Mouse (Mus musculus): Measurements from ENCODE around the gene Klk1b3. TPM values are rescaled to one million over a fixed set of nuclear protein-coding genes. Genes with fewer than 3 reads are reported as not detected.

Gene Klk1b3
- polyA plus RNA-seq (2015; fragmentation: Nextera tagmentation; extraction: Ambion mirVana) = not detected in 2 replicates

DNA sequence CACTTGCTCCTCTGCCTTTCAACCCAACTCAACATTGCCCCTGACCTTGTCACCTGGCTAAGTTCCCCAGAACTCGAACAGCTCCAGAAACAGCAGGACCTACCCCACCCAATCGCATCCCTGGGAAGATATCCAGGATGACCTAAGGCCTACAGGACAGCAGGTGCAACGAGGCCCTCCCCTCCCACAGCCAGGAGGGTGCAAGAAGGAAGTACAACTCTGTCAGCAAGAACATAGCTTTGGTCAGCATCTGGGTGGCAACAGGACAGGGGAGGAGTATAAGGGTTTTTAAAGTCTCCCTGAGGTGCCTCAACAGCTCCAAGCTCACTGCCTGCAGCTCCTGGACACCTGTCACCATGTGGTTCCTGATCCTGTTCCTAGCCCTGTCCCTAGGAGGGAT lies at the start of gene Klk1b3:
Klk1b3 (plus strand) TSS at position 301 of the 400 bp plus-strand sequence.

DNA sequence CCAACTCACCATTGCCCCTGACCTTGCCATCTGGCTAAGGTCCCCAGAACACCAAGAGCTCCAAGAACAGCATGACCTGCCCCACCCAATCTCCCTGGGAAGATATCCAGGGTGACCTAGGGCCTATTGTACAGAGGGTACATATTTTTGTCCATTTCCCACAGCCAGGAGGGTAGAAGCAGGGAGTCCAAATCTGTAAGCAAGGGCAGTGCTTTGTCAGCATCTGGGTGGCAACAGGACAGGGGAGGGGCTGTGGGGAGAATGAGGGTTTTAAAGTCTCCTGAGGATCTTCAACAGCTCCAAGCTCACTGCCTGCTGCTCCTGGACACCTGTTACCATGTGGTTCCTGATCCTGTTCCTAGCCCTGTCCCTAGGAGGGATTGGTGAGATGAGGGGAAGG lies 10.1 kb upstream of the Klk1b3 start, which contains the start of gene Klk1b24:
Klk1b24 (plus strand) TSS at position 301 of the 400 bp plus-strand sequence.

DNA sequence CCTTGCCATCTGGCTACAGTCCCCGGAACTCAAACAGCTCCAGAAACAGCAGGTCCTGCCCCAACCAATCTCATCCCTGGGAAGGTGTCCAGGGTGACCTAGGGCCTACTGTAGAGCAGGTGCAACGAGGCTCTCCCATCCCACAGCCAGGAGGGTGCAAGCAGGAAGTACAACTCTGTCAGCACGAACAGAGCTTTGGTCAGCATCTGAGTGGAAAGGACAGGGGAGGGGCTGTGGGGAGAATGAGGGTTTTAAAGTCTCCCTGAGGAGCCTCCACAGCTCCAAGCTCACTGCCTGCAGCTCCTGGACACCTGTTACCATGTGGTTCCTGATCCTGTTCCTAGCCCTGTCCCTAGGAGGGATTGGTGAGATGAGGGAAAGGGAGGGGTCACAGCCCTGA lies 9.1 kb downstream of the Klk1b3 start, which contains the start of gene Klk1b4:
Klk1b4 (plus strand) TSS at position 301 of the 400 bp plus-strand sequence.

DNA sequence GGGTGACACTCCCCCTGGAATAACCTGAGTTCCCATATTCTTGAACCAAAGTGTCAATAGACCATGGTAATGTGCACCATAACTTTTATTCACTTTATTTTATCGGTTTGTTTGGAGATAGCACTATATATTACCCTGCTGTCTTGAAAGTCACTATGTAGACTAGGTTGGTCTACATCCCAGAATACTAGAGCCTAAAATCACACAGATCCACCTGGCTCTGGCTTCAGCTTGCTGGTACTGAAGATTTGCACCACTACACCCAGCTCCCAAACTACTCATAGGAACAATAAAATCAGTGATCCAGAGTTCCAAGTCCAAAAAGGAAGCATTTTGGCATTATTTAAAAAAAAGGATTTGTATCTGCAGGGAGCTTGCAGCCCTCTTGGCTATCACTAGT lies 17.7 kb downstream of the Klk1b3 start, which contains the start of gene Klk1b5:
Klk1b5 (plus strand) TSS at position 301 of the 400 bp plus-strand sequence.

DNA sequence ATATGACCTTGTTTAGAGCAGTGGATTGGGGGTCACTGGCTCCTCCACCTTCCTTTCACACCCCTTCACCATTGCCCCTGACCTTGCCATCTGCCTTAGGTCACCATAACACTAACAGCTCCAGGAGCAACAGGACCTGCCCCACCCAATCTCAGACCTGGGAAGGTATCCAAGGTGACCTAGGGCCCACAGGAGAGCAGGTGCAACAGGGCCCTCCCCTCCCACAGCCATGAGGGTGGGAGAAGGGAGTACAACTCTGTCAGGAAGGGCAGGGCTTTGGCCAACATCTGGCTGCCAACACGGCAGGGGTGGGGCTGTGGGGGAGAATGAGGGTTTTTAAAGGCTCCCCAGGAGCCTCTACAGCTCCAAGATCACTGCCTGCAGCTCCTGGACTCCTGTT lies 27.1 kb downstream of the Klk1b3 start, which contains the start of gene Klk1:
Klk1 (plus strand) TSS at position 285 of the 400 bp plus-strand sequence.

DNA sequence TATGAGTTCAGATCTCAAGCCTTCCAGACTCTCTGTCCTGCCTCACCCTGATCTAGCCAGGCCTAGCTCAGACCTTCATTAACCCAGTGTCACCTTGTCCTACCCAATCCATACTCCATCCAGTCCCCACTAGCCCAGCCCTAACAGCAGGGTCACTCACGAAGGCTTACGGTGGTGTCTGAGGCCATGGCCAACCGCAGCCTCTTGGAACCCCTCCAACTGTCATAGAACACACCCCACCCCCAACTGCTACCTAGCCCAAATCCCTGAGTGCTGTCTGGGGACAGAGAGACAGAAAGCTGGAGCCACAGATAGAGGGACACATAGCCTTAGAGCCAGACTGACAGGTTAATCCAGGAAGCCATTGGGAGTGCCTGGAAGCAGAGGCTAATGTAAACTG lies 37.9 kb downstream of the Klk1b3 start, which contains the start of gene Gm36864:
Gm36864 (plus strand) TSS at position 269 of the 400 bp plus-strand sequence.

DNA sequence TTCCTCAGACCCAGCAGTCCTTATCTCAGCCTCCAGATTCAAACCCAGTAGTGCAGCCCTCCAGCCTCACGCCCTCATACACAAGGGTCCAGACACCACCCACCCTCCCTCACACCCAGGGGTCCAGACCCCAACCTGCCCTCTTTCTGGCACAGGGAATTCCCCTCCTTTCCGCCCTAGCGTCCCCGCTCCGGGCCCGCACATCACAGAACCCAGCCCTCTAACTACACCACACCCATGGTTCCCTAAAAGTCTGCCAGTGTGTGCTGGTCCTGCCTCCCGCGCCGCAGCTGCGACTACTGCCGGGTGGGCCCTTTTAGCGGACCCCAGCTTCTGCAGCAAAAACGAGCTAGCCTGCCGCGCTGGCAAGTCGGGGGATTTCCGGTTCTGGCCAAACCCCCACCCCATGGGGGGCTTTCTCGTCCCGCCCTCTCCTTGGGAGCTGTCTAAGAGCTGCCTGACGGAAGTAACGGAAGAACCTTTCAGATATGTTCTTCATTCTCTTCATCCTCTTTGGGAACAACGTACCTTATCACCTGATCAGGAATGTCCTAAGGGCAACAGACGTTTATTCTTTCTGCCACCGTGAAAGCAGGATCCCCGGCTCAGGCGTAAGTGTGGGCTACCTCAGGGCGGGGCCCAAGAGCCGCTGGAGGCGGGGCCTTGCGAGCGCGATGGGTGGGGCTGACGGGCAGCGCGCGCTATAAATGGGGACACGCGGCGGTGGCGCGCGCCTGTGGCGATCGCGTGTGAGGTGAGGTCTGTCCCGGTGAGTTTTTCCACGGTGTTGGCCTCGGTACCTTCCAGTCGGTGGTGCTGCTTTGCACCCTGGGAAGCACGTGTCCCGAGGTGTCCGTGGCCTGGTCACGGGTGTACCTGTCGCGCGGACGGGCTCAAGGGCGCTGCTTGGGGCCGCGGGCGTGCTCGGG lies 48.3 kb downstream of the Klk1b3 start, which contains the start of the genes 1700028J19Rik and 2410002F23Rik:
1700028J19Rik (minus strand) TSS at position 641 of the 929 bp plus-strand sequence.
2410002F23Rik (plus strand) TSS at position 668 of the 929 bp plus-strand sequence.

Other genes with a start within 250 kb of the Klk1b3 start
- 0.46 and 1.1 TPM in 2 replicates for gene Klk1b8, start 247.5 kb upstream of the Klk1b3 start, polyA plus RNA-seq (2015; fragmentation: Nextera tagmentation; extraction: Ambion mirVana)
- gene Klk1b1, start 231.4 kb upstream of the Klk1b3 start, polyA plus RNA-seq (2015; fragmentation: Nextera tagmentation; extraction: Ambion mirVana) = not detected in 2 replicates
- gene Klk1b9, start 222.1 kb upstream of the Klk1b3 start, polyA plus RNA-seq (2015; fragmentation: Nextera tagmentation; extraction: Ambion mirVana) = 0.16 and 0.23 TPM in 2 replicates
- not detected in 2 replicates for gene Klk1b11, start 202.3 kb upstream of the Klk1b3 start, polyA plus RNA-seq (2015; fragmentation: Nextera tagmentation; extraction: Ambion mirVana)
- 17.1 and 21.7 TPM in 2 replicates for gene Klk1b26, start 186.0 kb upstream of the Klk1b3 start, polyA plus RNA-seq (2015; fragmentation: Nextera tagmentation; extraction: Ambion mirVana)
- not detected in 2 replicates for gene Klk1b27, start 145.9 kb upstream of the Klk1b3 start, polyA plus RNA-seq (2015; fragmentation: Nextera tagmentation; extraction: Ambion mirVana)
- not detected in 2 replicates for gene Klk1b21, start 95.9 kb upstream of the Klk1b3 start, polyA plus RNA-seq (2015; fragmentation: Nextera tagmentation; extraction: Ambion mirVana)
- gene Klk1b22, start 85.5 kb upstream of the Klk1b3 start, polyA plus RNA-seq (2015; fragmentation: Nextera tagmentation; extraction: Ambion mirVana) = not detected in 2 replicates
- gene Klk1b16, start 61.4 kb upstream of the Klk1b3 start, polyA plus RNA-seq (2015; fragmentation: Nextera tagmentation; extraction: Ambion mirVana) = 0.10 and 0.24 TPM in 2 replicates
- gene Klk1b24, start 10.0 kb upstream of the Klk1b3 start, polyA plus RNA-seq (2015; fragmentation: Nextera tagmentation; extraction: Ambion mirVana) = not detected in 2 replicates
- gene Klk1b4, start 9.2 kb downstream of the Klk1b3 start, polyA plus RNA-seq (2015; fragmentation: Nextera tagmentation; extraction: Ambion mirVana) = not detected in 2 replicates
- gene Klk1b5, start 17.8 kb downstream of the Klk1b3 start, polyA plus RNA-seq (2015; fragmentation: Nextera tagmentation; extraction: Ambion mirVana) = not detected in 2 replicates
- gene Klk1, start 27.2 kb downstream of the Klk1b3 start, polyA plus RNA-seq (2015; fragmentation: Nextera tagmentation; extraction: Ambion mirVana) = 0.24 TPM in 1 of 2 replicates, not detected in the other
- not detected in 2 replicates for gene Gm36864, start 38.0 kb downstream of the Klk1b3 start, polyA plus RNA-seq (2015; fragmentation: Nextera tagmentation; extraction: Ambion mirVana)
- gene 1700028J19Rik, start 48.5 kb downstream of the Klk1b3 start, polyA plus RNA-seq (2015; fragmentation: Nextera tagmentation; extraction: Ambion mirVana) = 0.46 and 1.0 TPM in 2 replicates
- 46.6 and 50.7 TPM in 2 replicates for gene 2410002F23Rik, start 48.5 kb downstream of the Klk1b3 start, polyA plus RNA-seq (2015; fragmentation: Nextera tagmentation; extraction: Ambion mirVana)
- gene Acp4, start 59.2 kb downstream of the Klk1b3 start, polyA plus RNA-seq (2015; fragmentation: Nextera tagmentation; extraction: Ambion mirVana) = 1.9 and 2.3 TPM in 2 replicates
- not detected in 2 replicates for gene Gm15517, start 63.3 kb downstream of the Klk1b3 start, polyA plus RNA-seq (2015; fragmentation: Nextera tagmentation; extraction: Ambion mirVana)
- gene Clec11a, start 108.7 kb downstream of the Klk1b3 start, polyA plus RNA-seq (2015; fragmentation: Nextera tagmentation; extraction: Ambion mirVana) = 1.5 and 3.3 TPM in 2 replicates
- gene Shank1, start 112.1 kb downstream of the Klk1b3 start, polyA plus RNA-seq (2015; fragmentation: Nextera tagmentation; extraction: Ambion mirVana) = 0.41 and 0.55 TPM in 2 replicates
- 0.46 and 0.90 TPM in 2 replicates for gene Syt3, start 185.9 kb downstream of the Klk1b3 start, polyA plus RNA-seq (2015; fragmentation: Nextera tagmentation; extraction: Ambion mirVana)
- not detected in 2 replicates for gene 1700008O03Rik, start 187.6 kb downstream of the Klk1b3 start, polyA plus RNA-seq (2015; fragmentation: Nextera tagmentation; extraction: Ambion mirVana)
- gene Lrrc4b, start 230.8 kb downstream of the Klk1b3 start, polyA plus RNA-seq (2015; fragmentation: Nextera tagmentation; extraction: Ambion mirVana) = 0.12 and 0.17 TPM in 2 replicates